Mouse (Mus musculus) small intestine, adult 2 months (tissue): ENCODE measurements at regions not wholly inside any gene's neighbourhood (a gene's known extent, or its start where the extent isn't known, plus 50 kb on each side); places are given as distances from the start of the nearest gene placed in this dataset.

Source experiments
- CTCF ChIP-seq: fragments of 200-500 bp; IDR thresholded peaks from 2 replicates; pipeline ENCODE4 v1.5.1; 2012; ENCODE audit warnings: low read depth, mild to moderate bottlenecking, control low read depth, inconsistent platforms, low read length, moderate library complexity, mixed read lengths; ENCODE audit not compliant: insufficient replicate concordance, insufficient read length; ENCODE audit errors: extremely low read depth
- POLR2A ChIP-seq: fragments of 200-500 bp; IDR thresholded peaks from 2 replicates; pipeline ENCODE4 v1.6.1; 2012; ENCODE audit warnings: low read depth, mild to moderate bottlenecking, control low read depth, inconsistent platforms, low read length, moderate library complexity

GRCm38 (mm10) chr9:72169231-72169630, 57.6 kb upstream of the Tcf12 start:
- TF ChIP-seq POLR2A: no peak
- no peak for TF ChIP-seq CTCF
